Mouse (Mus musculus): ENCODE measurements around the gene Ryr2. TPM values are rescaled to one million over a fixed set of nuclear protein-coding genes. Genes with fewer than 3 reads are reported as not detected.

Ryr2 gene
- total and polyA plus RNA-seq, 3 experiments: 0.11 to 0.13 TPM; not detected in 1

DNA sequence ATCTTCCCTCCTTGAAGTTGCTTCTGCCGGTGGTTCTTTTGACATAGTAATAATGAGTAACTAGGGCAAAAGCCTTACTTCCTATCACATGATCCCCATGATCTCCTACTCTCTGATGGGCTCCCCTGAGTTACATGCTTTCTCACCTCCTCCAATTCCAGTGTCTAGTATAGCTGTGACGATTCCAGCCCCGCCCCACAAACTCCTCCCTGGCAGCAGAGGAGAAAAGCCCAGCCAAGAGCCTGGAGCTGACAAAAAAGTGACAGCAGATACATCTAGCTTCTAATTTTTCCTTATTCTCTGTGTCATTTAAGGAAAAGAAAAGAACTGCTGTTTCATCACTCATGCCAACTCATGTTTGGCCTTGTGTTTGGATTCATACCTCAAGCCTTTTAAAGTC is 241.5 kb downstream of the Ryr2 start:
- in situ Hi-C loops (cut with MboI; ENCODE audit: low pct_ligation_motif_present, low pct_unique_long_range_greater_than_20kb, low sequenced_read_pairs) (no loop called here), dilution Hi-C loops (cut with MboI; ENCODE audit: extremely low pct_ligation_motif_present, extremely low pct_unique_long_range_greater_than_20kb, low sequenced_read_pairs) (no loop called here)
- H3K9me3 ChIP-seq (replicated peaks; ENCODE audit: low read length): peaks cover 2% of the 10 kb centered on the region
- H3K4me3 ChIP-seq (replicated peaks in 1 of 3; ENCODE audit: low read depth in 2 of 3, low read length in 2 of 3, poor library complexity in 1 of 3): no peak overlapping the region
- no peak for DNase-seq (ENCODE audit: extremely low read depth)
- no peaks in the 10 kb centered on the region for H3K79me2 ChIP-seq (replicated peaks; ENCODE audit: control insufficient read depth, extremely low read depth, insufficient read depth, poor library complexity, severe bottlenecking)
- H3K9ac ChIP-seq (ENCODE audit: insufficient read depth, low read depth): no peak overlapping the region
- no peak overlapping the region for H3K27ac ChIP-seq (ENCODE audit: insufficient read depth, low read depth)
- H3K27me3 ChIP-seq (replicated peaks): no peaks in the 10 kb centered on the region
- no peak overlapping the region for H3K4me2 ChIP-seq (ENCODE audit: insufficient read depth, low read depth, poor library complexity, severe bottlenecking)
- TF ChIP-seq MAZ (IDR thresholded peaks at IDR 0.05; ENCODE audit: low read depth, low read length) (no peak), KAT2A (IDR thresholded peaks at IDR 0.05; ENCODE audit: insufficient replicate concordance, low read length) (no peak), HCFC1 (IDR thresholded peaks at IDR 0.05; ENCODE audit: low read depth, low read length) (no peak), SMC3 (IDR thresholded peaks at IDR 0.05; ENCODE audit: low read depth, low read length) (no peak), IRF4 (IDR thresholded peaks at IDR 0.05; ENCODE audit: low read depth, low read length) (no peak), NRF1 (IDR thresholded peaks at IDR 0.05; ENCODE audit: low read depth, low read length) (no peak), ZMIZ1 (IDR thresholded peaks at IDR 0.05; ENCODE audit: low read depth, low read length) (no peak), USF1 (IDR thresholded peaks at IDR 0.05; ENCODE audit: low read depth, low read length) (no peak), CHD2 (IDR thresholded peaks at IDR 0.05; ENCODE audit: low read length) (no peak), EP300 (IDR thresholded peaks at IDR 0.05; ENCODE audit: low read length) (no peak), CHD1 (IDR thresholded peaks at IDR 0.05; ENCODE audit: low read depth, low read length) (no peak), POLR2AphosphoS2 (IDR thresholded peaks at IDR 0.05; ENCODE audit: low read depth, low read length) (no peak), SIN3A (IDR thresholded peaks at IDR 0.05; ENCODE audit: low read length) (no peak), RCOR1 (conservative IDR thresholded peaks at IDR 0.05; ENCODE audit: low read depth, low read length) (no peak)
- H3K4me1 ChIP-seq (ENCODE audit: control insufficient read depth in 1 of 2, insufficient read depth in 2 of 2): peaks cover 0 to 18% of the 10 kb centered on the region in 2 experiments; a peak in 2 of 4 replicates
- no peaks in the 10 kb centered on the region for H3K36me3 ChIP-seq (replicated peaks in 1 of 2; ENCODE audit: control insufficient read depth in 1 of 2, insufficient read depth in 1 of 2, low read length in 1 of 2)

DNA sequence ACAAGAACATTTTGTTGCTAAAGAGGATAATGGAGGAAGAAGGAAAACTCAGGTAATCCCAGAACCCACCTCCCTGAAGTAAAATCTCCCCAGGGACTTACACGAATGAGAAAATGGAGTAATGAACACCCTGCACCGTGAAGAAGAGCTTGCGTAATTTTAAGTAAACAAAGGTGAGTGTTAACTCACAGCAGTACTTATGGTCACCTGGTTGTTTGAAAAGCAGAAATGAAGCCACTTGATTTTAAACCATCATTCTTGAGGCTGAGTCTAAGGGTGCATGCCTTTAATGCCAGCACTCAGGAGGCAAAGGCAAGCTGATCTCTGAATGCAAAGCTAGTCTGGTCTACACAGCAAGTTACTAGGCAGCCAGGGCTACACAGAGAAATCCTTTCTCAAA is 255.1 kb downstream of the Ryr2 start:
- Histone ChIP-seq H3K9ac (ENCODE audit: insufficient read depth, low read depth) (no peak overlapping the region), H3K27me3 (replicated peaks) (no peaks in the 10 kb centered on the region), H3K79me2 (replicated peaks; ENCODE audit: control insufficient read depth, extremely low read depth, insufficient read depth, poor library complexity, severe bottlenecking) (no peaks in the 10 kb centered on the region), H3K4me1 (ENCODE audit: control insufficient read depth in 1 of 2, insufficient read depth in 2 of 2) (no peaks in the 10 kb centered on the region), H3K27ac (ENCODE audit: insufficient read depth, low read depth) (no peak overlapping the region), H3K36me3 (replicated peaks in 1 of 2; ENCODE audit: control insufficient read depth in 1 of 2, insufficient read depth in 1 of 2, low read length in 1 of 2) (no peaks in the 10 kb centered on the region), H3K9me3 (replicated peaks; ENCODE audit: low read length) (no peaks in the 10 kb centered on the region), H3K4me2 (ENCODE audit: insufficient read depth, low read depth, poor library complexity, severe bottlenecking) (no peak overlapping the region), H3K4me3 (replicated peaks in 1 of 3; ENCODE audit: low read depth in 2 of 3, low read length in 2 of 3, poor library complexity in 1 of 3) (no peak overlapping the region)
- TF ChIP-seq RCOR1 (conservative IDR thresholded peaks at IDR 0.05; ENCODE audit: low read depth, low read length) (no peak), ZNF384 (IDR thresholded peaks at IDR 0.05; ENCODE audit: low read depth, low read length) (no peak), CTCF (conservative IDR thresholded peaks at IDR 0.05 in 1 of 2, IDR thresholded peaks at IDR 0.05 in 1 of 2; ENCODE audit: low read depth in 2 of 2, low read length in 2 of 2) (no peak), CHD1 (IDR thresholded peaks at IDR 0.05; ENCODE audit: low read depth, low read length) (no peak), ELF1 (IDR thresholded peaks at IDR 0.05; ENCODE audit: low read depth, low read length) (no peak), MAX (IDR thresholded peaks at IDR 0.05; ENCODE audit: low read length) (no peak), NELFE (IDR thresholded peaks at IDR 0.05; ENCODE audit: low read depth, low read length) (no peak), UBTF (IDR thresholded peaks at IDR 0.05; ENCODE audit: low read depth, low read length) (no peak), JUN (IDR thresholded peaks at IDR 0.05; ENCODE audit: insufficient read depth, low read depth, low read length) (no peak), SIN3A (IDR thresholded peaks at IDR 0.05; ENCODE audit: low read length) (no peak), GABPA (IDR thresholded peaks at IDR 0.05; ENCODE audit: insufficient replicate concordance, low read depth, low read length) (no peak), IRF4 (IDR thresholded peaks at IDR 0.05; ENCODE audit: low read depth, low read length) (no peak), ETS1 (conservative IDR thresholded peaks at IDR 0.05; ENCODE audit: low read depth, low read length) (no peak), HCFC1 (IDR thresholded peaks at IDR 0.05; ENCODE audit: low read depth, low read length) (no peak), POLR2AphosphoS2 (IDR thresholded peaks at IDR 0.05; ENCODE audit: low read depth, low read length) (no peak)
- dilution Hi-C loops (cut with MboI; ENCODE audit: extremely low pct_ligation_motif_present, extremely low pct_unique_long_range_greater_than_20kb, low sequenced_read_pairs): no loop called here
- in situ Hi-C loops (cut with MboI; ENCODE audit: low pct_ligation_motif_present, low pct_unique_long_range_greater_than_20kb, low sequenced_read_pairs): no loop called here
- no peak for DNase-seq (ENCODE audit: extremely low read depth)

Measured in CH12.LX (cell line).